Mouse (Mus musculus): ENCODE data around the gene Trim54. TPM values are rescaled to one million over a fixed set of nuclear protein-coding genes. Genes with fewer than 3 reads are reported as not detected.

The Trim54 gene
- polyA plus RNA-seq, 1 experiment: 6.5 TPM

DNA sequence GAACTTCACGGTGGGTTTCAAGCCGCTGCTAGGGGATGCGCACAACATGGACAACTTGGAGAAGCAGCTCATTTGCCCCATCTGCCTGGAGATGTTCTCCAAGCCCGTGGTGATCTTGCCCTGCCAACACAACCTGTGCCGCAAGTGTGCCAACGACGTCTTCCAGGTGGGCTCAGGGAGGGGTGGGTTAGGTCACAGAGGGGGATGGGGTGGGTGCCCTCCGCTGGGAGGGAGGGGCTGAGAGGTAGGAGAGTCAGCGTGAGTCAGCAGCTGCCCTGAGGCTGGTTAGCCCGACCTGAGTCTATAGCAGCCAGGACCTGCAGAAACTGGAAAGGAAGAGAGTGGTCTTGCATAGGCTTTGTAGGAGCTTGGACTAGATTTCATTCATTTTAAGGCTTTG is 400 bp downstream of the Trim54 start:
- H3K79me2 ChIP-seq (ENCODE audit: control insufficient read depth, insufficient read depth): peaks cover 5% of the 10 kb centered on the region
- H3K79me3 ChIP-seq (ENCODE audit: low read depth): no peaks in the 10 kb centered on the region
- no peaks in the 10 kb centered on the region for H3K27me3 ChIP-seq (ENCODE audit: control insufficient read depth, insufficient read depth, insufficient read length)
- no peaks in the 10 kb centered on the region for H3K36me3 ChIP-seq (ENCODE audit: control insufficient read depth, insufficient read depth)
- H3ac ChIP-seq (ENCODE audit: control insufficient read depth, insufficient read length, low read depth): no peak overlapping the region
- peak overlapping the region; percentile 11 for H3K4me3 ChIP-seq (ENCODE audit: insufficient read depth, poor library complexity, severe bottlenecking)
- no peak for TF ChIP-seq CTCF (IDR thresholded peaks at IDR 0.05; ENCODE audit: control insufficient read depth, insufficient read depth, insufficient read length)
- no peak for TF ChIP-seq MYOD1 (IDR thresholded peaks at IDR 0.05; ENCODE audit: control insufficient read depth, insufficient read length, low read depth)
- no peak for TF ChIP-seq USF1 (IDR thresholded peaks at IDR 0.05; ENCODE audit: low read depth)
- no peak for TF ChIP-seq MYOG (IDR thresholded peaks at IDR 0.05; ENCODE audit: control insufficient read depth, extremely low read depth, insufficient read length)

DNA sequence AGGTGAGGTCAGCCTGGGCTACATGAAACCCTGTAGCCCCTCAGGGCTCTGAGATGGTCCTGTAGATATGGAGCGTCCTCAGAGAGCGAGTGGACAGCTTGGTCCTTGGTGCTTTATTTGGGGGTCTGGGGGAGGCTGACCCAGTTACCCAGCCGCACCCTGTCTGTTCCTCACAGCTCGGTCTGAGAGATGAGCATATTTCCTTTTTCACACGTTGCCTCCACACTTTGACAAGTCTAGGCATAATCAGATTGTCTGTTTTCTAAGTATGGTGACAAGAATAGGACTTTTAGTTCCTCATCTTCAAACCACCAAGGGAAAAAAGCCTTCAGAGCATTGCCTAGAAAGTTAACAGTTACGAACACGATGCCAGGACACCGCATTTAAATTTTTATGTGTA is 4.6 kb downstream of the Trim54 start:
- H3K79me2 ChIP-seq (ENCODE audit: control insufficient read depth, insufficient read depth): peaks cover 5% of the 10 kb centered on the region
- H3K79me3 ChIP-seq (ENCODE audit: low read depth): no peaks in the 10 kb centered on the region
- no peak overlapping the region for H3ac ChIP-seq (ENCODE audit: control insufficient read depth, insufficient read length, low read depth)
- no peak overlapping the region for H3K4me3 ChIP-seq (ENCODE audit: insufficient read depth, poor library complexity, severe bottlenecking)
- no peaks in the 10 kb centered on the region for H3K27me3 ChIP-seq (ENCODE audit: control insufficient read depth, insufficient read depth, insufficient read length)
- H3K36me3 ChIP-seq (ENCODE audit: control insufficient read depth, insufficient read depth): no peaks in the 10 kb centered on the region
- no peak for TF ChIP-seq FOSL1 (IDR thresholded peaks at IDR 0.05; ENCODE audit: insufficient read depth, low read length, poor library complexity, severe bottlenecking)
- TF ChIP-seq MYOD1 (IDR thresholded peaks at IDR 0.05; ENCODE audit: control insufficient read depth, insufficient read length, low read depth): no peak
- TF ChIP-seq CEBPB (IDR thresholded peaks at IDR 0.05; ENCODE audit: low read depth): no peak
- TF ChIP-seq MAX (IDR thresholded peaks at IDR 0.05): no peak
- TF ChIP-seq MYOG (IDR thresholded peaks at IDR 0.05; ENCODE audit: control insufficient read depth, extremely low read depth, insufficient read length): no peak
- TF ChIP-seq CTCF (IDR thresholded peaks at IDR 0.05; ENCODE audit: control insufficient read depth, insufficient read depth, insufficient read length): no peak
- TF ChIP-seq USF1 (IDR thresholded peaks at IDR 0.05; ENCODE audit: low read depth): no peak

DNA sequence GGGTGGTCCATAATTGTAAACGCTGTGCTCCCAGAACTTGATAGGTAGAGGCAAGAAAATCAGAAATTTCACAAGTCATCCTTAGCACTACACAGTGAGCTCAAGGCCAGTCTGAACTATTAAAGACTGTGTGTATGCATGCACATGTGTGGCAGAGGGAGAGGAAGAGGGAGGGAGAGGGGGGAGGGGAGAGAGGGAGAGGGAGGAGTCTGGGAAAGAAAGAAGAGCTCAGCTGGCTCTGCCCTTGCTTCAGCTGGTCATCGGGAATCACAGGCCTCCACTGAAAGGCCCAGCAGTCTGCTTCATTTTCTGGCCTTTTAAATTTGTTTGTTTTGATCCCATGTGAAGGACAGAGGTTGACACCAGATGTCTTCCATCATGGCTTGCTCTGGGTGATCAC is 7.0 kb downstream of the Trim54 start:
- Histone ChIP-seq H3K4me3 (ENCODE audit: insufficient read depth, poor library complexity, severe bottlenecking) (no peak overlapping the region), H3K36me3 (ENCODE audit: control insufficient read depth, insufficient read depth) (no peaks in the 10 kb centered on the region), H3K79me2 (ENCODE audit: control insufficient read depth, insufficient read depth) (peaks cover 5% of the 10 kb centered on the region), H3K79me3 (ENCODE audit: low read depth) (no peaks in the 10 kb centered on the region), H3K27me3 (ENCODE audit: control insufficient read depth, insufficient read depth, insufficient read length) (no peaks in the 10 kb centered on the region), H3ac (ENCODE audit: control insufficient read depth, insufficient read length, low read depth) (no peak overlapping the region)
- TF ChIP-seq MYOG (IDR thresholded peaks at IDR 0.05; ENCODE audit: control insufficient read depth, extremely low read depth, insufficient read length) (no peak), MAX (IDR thresholded peaks at IDR 0.05) (no peak), CTCF (IDR thresholded peaks at IDR 0.05; ENCODE audit: control insufficient read depth, insufficient read depth, insufficient read length) (no peak), CEBPB (IDR thresholded peaks at IDR 0.05; ENCODE audit: low read depth) (no peak), MYOD1 (IDR thresholded peaks at IDR 0.05; ENCODE audit: control insufficient read depth, insufficient read length, low read depth) (no peak), USF1 (IDR thresholded peaks at IDR 0.05; ENCODE audit: low read depth) (no peak), FOSL1 (IDR thresholded peaks at IDR 0.05; ENCODE audit: insufficient read depth, low read length, poor library complexity, severe bottlenecking) (no peak)

DNA sequence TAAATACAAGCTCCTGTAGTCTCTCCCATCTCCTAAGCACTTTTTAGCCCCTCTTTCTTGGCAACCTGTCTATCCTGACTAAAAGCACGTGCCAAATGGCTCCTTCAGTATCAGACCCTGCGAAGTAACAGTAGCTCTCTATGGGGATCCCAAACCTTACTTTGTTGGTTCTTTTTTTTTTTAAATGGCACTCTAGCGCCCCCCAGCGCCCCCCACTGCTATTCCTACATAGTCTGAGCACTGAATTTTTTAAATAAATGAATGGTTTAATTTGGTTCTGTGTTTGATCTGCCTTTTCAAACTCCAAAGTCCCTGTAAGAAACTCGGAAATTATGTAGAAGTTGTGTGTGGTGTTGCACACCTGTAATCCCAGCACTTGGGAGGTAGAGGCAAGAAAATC is 9.5 kb downstream of the Trim54 start:
- Histone ChIP-seq H3K79me3 (ENCODE audit: low read depth) (no peaks in the 10 kb centered on the region), H3K27me3 (ENCODE audit: control insufficient read depth, insufficient read depth, insufficient read length) (no peaks in the 10 kb centered on the region), H3K4me3 (ENCODE audit: insufficient read depth, poor library complexity, severe bottlenecking) (no peak overlapping the region), H3ac (ENCODE audit: control insufficient read depth, insufficient read length, low read depth) (no peak overlapping the region), H3K79me2 (ENCODE audit: control insufficient read depth, insufficient read depth) (no peaks in the 10 kb centered on the region), H3K36me3 (ENCODE audit: control insufficient read depth, insufficient read depth) (no peaks in the 10 kb centered on the region)
- TF ChIP-seq CEBPB (IDR thresholded peaks at IDR 0.05; ENCODE audit: low read depth) (no peak), MAX (IDR thresholded peaks at IDR 0.05) (no peak), MYOD1 (IDR thresholded peaks at IDR 0.05; ENCODE audit: control insufficient read depth, insufficient read length, low read depth) (no peak), USF1 (IDR thresholded peaks at IDR 0.05; ENCODE audit: low read depth) (no peak), FOSL1 (IDR thresholded peaks at IDR 0.05; ENCODE audit: insufficient read depth, low read length, poor library complexity, severe bottlenecking) (no peak), CTCF (IDR thresholded peaks at IDR 0.05; ENCODE audit: control insufficient read depth, insufficient read depth, insufficient read length) (no peak), MYOG (IDR thresholded peaks at IDR 0.05; ENCODE audit: control insufficient read depth, extremely low read depth, insufficient read length) (no peak)

DNA sequence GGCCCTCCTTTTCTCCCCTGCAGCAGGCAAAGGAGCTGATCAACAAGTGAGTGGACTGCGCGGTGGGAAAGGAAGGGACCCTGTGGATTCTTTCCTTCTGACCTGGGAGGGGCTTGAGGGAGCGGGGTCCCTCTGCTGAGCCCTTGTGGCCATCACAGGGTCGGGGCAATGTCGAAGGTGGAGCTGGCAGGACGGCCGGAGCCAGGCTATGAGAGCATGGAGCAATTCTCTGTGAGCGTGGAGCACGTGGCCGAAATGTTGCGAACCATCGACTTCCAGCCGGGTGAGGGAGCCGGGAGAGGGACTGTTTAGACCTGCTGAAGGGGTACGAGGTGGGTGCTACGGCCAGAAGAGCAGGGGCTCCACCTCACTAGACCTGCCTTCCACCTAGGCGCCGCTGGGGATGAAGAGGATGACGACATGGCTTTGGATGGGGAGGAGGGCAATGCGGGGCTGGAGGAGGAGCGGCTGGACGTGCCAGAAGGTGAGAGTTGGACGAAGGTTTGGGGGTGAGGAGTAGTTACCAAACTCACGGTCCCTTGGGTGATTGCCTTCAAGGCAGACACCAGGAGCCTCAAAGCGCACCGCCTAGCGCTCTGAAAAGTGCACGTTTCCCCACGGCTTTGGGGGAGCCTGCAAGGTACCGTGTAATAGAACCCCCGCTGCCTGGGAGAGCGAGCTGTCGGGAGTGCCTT is 20.4 kb downstream of the Trim54 start:
- peaks cover 27% of the 10 kb centered on the region for H3K27me3 ChIP-seq (ENCODE audit: control insufficient read depth, insufficient read depth, insufficient read length)
- H3K36me3 ChIP-seq (ENCODE audit: control insufficient read depth, insufficient read depth): no peaks in the 10 kb centered on the region
- H3ac ChIP-seq (ENCODE audit: control insufficient read depth, insufficient read length, low read depth): no peak overlapping the region
- H3K4me3 ChIP-seq (ENCODE audit: insufficient read depth, poor library complexity, severe bottlenecking): no peak overlapping the region
- no peaks in the 10 kb centered on the region for H3K79me3 ChIP-seq (ENCODE audit: low read depth)
- no peaks in the 10 kb centered on the region for H3K79me2 ChIP-seq (ENCODE audit: control insufficient read depth, insufficient read depth)
- TF ChIP-seq MAX (IDR thresholded peaks at IDR 0.05): no peak
- TF ChIP-seq USF1 (IDR thresholded peaks at IDR 0.05; ENCODE audit: low read depth): no peak
- TF ChIP-seq CEBPB (IDR thresholded peaks at IDR 0.05; ENCODE audit: low read depth): no peak
- TF ChIP-seq MYOD1 (IDR thresholded peaks at IDR 0.05; ENCODE audit: control insufficient read depth, insufficient read length, low read depth): no peak
- TF ChIP-seq FOSL1 (IDR thresholded peaks at IDR 0.05; ENCODE audit: insufficient read depth, low read length, poor library complexity, severe bottlenecking): no peak
- no peak for TF ChIP-seq CTCF (IDR thresholded peaks at IDR 0.05; ENCODE audit: control insufficient read depth, insufficient read depth, insufficient read length)

DNA sequence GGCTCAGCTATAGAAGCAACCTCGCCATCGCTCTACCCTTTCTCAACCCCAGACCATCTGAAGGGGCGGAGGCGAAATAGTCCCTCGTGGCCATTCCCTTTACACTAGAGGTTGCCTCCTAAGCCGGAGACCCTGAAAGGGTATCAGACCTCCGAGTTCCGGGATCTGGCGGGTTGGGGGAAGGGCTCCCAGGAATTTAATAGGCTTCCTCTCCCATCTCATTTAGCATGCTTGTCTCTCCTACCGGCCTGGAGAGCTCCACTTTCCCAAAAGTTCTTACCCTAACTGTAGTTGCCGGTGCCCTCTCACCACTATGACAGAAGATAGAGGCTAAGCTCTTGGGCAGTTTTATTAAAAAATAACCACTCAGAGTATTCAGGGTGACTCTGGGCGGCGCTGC is 21.1 kb downstream of the Trim54 start:
- Histone ChIP-seq H3K27me3 (ENCODE audit: control insufficient read depth, insufficient read depth, insufficient read length) (peaks cover 24% of the 10 kb centered on the region), H3ac (ENCODE audit: control insufficient read depth, insufficient read length, low read depth) (no peak overlapping the region), H3K36me3 (ENCODE audit: control insufficient read depth, insufficient read depth) (no peaks in the 10 kb centered on the region), H3K79me2 (ENCODE audit: control insufficient read depth, insufficient read depth) (no peaks in the 10 kb centered on the region), H3K79me3 (ENCODE audit: low read depth) (no peaks in the 10 kb centered on the region), H3K4me3 (ENCODE audit: insufficient read depth, poor library complexity, severe bottlenecking) (no peak overlapping the region)
- TF ChIP-seq MYOD1 (IDR thresholded peaks at IDR 0.05; ENCODE audit: control insufficient read depth, insufficient read length, low read depth) (no peak), USF1 (IDR thresholded peaks at IDR 0.05; ENCODE audit: low read depth) (no peak), CTCF (IDR thresholded peaks at IDR 0.05; ENCODE audit: control insufficient read depth, insufficient read depth, insufficient read length) (no peak), MYOG (IDR thresholded peaks at IDR 0.05; ENCODE audit: control insufficient read depth, extremely low read depth, insufficient read length) (no peak), CEBPB (IDR thresholded peaks at IDR 0.05; ENCODE audit: low read depth) (no peak), FOSL1 (IDR thresholded peaks at IDR 0.05; ENCODE audit: insufficient read depth, low read length, poor library complexity, severe bottlenecking) (no peak), MAX (IDR thresholded peaks at IDR 0.05) (no peak)

Data from C2C12 (cell line).